Mouse (Mus musculus) heart, embryonic 14.5 days (tissue): ENCODE measurements around the gene Rnf220. TPM values are rescaled to one million over a fixed set of nuclear protein-coding genes. Genes with fewer than 3 reads are reported as not detected.
A peak's percentile ranks its signal among the peaks of the same experiment; 100 is the strongest.

Source experiments
- ATAC-seq: fragments of 200-750 bp; cut with Nextera tagmentation; 2 replicates; pipeline ENCODE4 v1.8.0; 2017; ENCODE audit warnings: low read depth, moderate TSS enrichment; ENCODE audit not compliant: insufficient number of reproducible peaks, insufficient read depth, low FRiP score
- H3K27ac ChIP-seq, 2 experiments: fragments of 200-500 bp in 1 of 2; fragments of 300-500 bp in 1 of 2; sonication (generic) in 1 of 2; replicated peaks in 1 of 2; 2 replicates each; pipeline ENCODE4 v1.5.1; 2012 to 2014; ENCODE audit warnings: low read depth in 2 of 2, low read length in 2 of 2, control low read depth in 1 of 2, mild to moderate bottlenecking in 1 of 2, mixed read lengths in 1 of 2; ENCODE audit not compliant: control insufficient read depth in 1 of 2, insufficient read depth in 1 of 2
- H3K27me3 ChIP-seq: fragments of 300-500 bp; sonication (generic); 2 replicates; pipeline ENCODE4 v1.6.1; 2014; ENCODE audit warnings: mild to moderate bottlenecking, low read length, control low read depth; ENCODE audit not compliant: control insufficient read depth, insufficient read depth
- H3K36me3 ChIP-seq: fragments of 300-500 bp; sonication (generic); 2 replicates; pipeline ENCODE4 v1.6.1; 2014; ENCODE audit warnings: mild to moderate bottlenecking, control low read depth, low read length, mixed read lengths; ENCODE audit not compliant: control insufficient read depth, insufficient read depth
- H3K4me1 ChIP-seq, 2 experiments: fragments of 200-500 bp in 1 of 2; fragments of 300-500 bp in 1 of 2; sonication (generic) in 1 of 2; 2 replicates each; pipeline ENCODE4 v1.6.1; 2012 to 2014; ENCODE audit warnings: low read length in 2 of 2, control low read depth in 1 of 2, mixed read lengths in 1 of 2; ENCODE audit not compliant: control insufficient read depth in 2 of 2, insufficient read depth in 2 of 2
- H3K4me2 ChIP-seq: fragments of 300-500 bp; sonication (generic); 2 replicates; pipeline ENCODE4 v1.6.1; 2014; ENCODE audit warnings: mild to moderate bottlenecking, low read length
- H3K4me3 ChIP-seq, 2 experiments: fragments of 200-500 bp in 1 of 2; fragments of 300-500 bp in 1 of 2; sonication (generic) in 1 of 2; 2 replicates each; pipeline ENCODE4 v1.5.1; 2012 to 2014; ENCODE audit warnings: low read length in 2 of 2, mild to moderate bottlenecking in 2 of 2, control low read depth in 1 of 2, low read depth in 1 of 2, moderate library complexity in 1 of 2; ENCODE audit not compliant: control insufficient read depth in 1 of 2, insufficient read depth in 1 of 2
- H3K9ac ChIP-seq: fragments of 300-500 bp; sonication (generic); 2 replicates; pipeline ENCODE4 v1.6.1; 2014; ENCODE audit warnings: mild to moderate bottlenecking, low read length
- H3K9me3 ChIP-seq: fragments of 300-500 bp; sonication (generic); 2 replicates; pipeline ENCODE4 v1.6.1; 2016; ENCODE audit warnings: low read length, control low read depth; ENCODE audit not compliant: control insufficient read depth
- WGBS: fragments of 180-500 bp; shearing (Covaris S2); extraction: QIAGEN DNeasy Blood & Tissue Kit; methylation state at CpG from one replicate; pipeline ENCODE4 v1.1.7; 2014; 5-methylcytosine and 5-hydroxymethylcytosine counted together
- polyA plus RNA-seq: library from polyadenylated mRNA; unstranded; fragments of >200 nt; fragmentation: Nextera tagmentation; extraction: Ambion mirVana; gene quantifications from 2 replicates; pipeline ENCODE4 v1.2.1, GENCODE M21; 2014

The Rnf220 gene
- polyA plus RNA-seq, 1 experiment from 2014 or later: 36.4 TPM

DNA sequence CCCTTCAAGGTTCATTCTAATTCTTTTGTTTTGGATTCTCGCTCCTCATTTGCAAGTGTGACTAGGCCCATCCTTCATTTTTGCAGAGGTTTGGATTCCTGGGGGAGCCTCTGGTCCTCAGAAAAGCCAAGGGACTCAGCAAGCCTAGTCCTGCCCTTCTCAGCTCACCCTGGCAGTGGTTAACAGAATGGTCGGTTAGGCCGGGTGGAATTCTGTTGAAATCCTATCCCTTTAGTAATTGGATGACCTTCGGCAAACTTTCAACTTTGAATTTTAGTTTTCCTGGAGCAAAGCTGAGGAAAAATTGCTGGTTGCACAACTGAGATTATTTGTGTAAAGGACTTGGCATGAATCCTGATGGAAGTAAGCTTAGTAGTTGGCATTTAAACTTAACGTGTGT lies 244.5 kb downstream of the Rnf220 start:
- ATAC-seq: no peak; the same call in 1 of the 2 replicates
- Histone ChIP-seq H3K36me3 (no peaks in the 10 kb centered on the region), H3K27me3 (no peaks in the 10 kb centered on the region), H3K4me2 (peak overlapping the region; percentile 75), H3K4me3 (peak overlapping the region; percentile 70 to 87), H3K9ac (peak overlapping the region; percentile 79), H3K27ac (peak overlapping the region; percentile 57 to 89), H3K9me3 (no peaks in the 10 kb centered on the region), H3K4me1 (peaks cover 26 to 30% of the 10 kb centered on the region in 2 experiments)
- WGBS: 29% methylated on average over 5 of the region's 5 CpGs

DNA sequence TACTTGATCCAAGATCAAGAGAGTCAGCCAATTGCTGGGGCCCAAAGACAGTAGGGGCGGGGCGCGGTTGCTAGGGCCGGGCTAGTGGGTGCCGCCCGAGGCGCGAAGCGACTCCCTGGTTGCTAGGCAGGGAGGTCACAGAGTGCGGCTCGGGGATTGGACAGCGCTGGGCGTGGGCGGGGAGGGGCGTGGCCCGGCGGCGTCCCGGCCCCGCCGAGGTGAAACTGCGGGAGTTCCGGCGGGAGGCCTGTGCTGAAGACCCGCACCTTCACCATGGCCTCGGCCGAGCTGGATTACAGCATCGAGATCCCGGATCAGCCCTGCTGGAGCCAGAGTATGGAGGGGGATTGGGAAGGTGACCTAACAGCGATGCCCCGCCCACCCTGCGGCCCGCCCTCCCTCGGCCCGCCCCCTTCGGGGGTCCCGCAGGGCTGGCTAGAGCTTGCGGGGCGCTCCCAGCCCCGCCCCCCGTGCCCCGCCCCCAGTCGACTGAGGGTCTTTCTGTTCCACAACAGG lies 245.0 kb downstream of the Rnf220 start, which contains the start of the genes Tmem53 and Armh1:
Gene Tmem53 (plus strand): TSS at position 151 of the 516 bp plus-strand sequence.
Gene Armh1 (minus strand): TSS at position 325 of the 516 bp plus-strand sequence.
- Histone ChIP-seq H3K27ac (peak within 1 kb of the TSS; percentile 88 to 89), H3K4me3 (peak within 1 kb of the TSS; percentile 70 to 87), H3K9ac (peak within 1 kb of the TSS; percentile 79), H3K4me2 (peak within 1 kb of the TSS; percentile 75), H3K9me3 (no peaks in the 10 kb centered on the region), H3K27me3 (no peaks in the 10 kb centered on the region), H3K4me1 (peaks cover 26 to 28% of the 10 kb centered on the region in 2 experiments), H3K36me3 (no peaks in the 10 kb centered on the region)
- under 1% methylated on average over 43 of the region's 43 CpGs for WGBS
- ATAC-seq: peak; percentile 99

DNA sequence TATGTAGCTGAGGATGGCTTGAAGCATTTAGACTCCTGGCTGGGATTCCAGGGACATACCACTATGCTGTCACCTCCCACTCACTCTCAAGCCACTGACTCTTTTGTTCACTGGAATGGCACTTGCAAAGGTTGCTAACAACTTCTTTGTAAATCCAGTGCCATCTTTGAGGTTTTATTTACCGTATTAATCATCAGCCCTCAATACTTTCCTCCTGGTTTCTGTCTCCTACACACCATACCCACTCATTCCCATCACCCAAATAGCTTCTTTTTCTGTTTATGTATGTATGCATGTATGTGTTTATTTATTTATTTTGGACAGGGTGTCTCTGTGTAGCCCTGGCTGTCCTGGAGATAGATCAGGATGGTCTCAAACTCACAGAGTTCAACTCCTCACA lies 245.9 kb downstream of the Rnf220 start:
- Histone ChIP-seq H3K9me3 (no peaks in the 10 kb centered on the region), H3K36me3 (no peaks in the 10 kb centered on the region), H3K9ac (no peak overlapping the region), H3K4me2 (peak overlapping the region; percentile 75), H3K4me1 (peaks cover 23 to 26% of the 10 kb centered on the region in 2 experiments), H3K4me3 (peak overlapping the region in 1 of 2 experiments; percentile 70; a peak in 2 of 4 replicates), H3K27me3 (no peaks in the 10 kb centered on the region), H3K27ac (no peak overlapping the region)
- 86% methylated on average over 1 of the region's 1 CpGs for WGBS
- no peak for ATAC-seq

DNA sequence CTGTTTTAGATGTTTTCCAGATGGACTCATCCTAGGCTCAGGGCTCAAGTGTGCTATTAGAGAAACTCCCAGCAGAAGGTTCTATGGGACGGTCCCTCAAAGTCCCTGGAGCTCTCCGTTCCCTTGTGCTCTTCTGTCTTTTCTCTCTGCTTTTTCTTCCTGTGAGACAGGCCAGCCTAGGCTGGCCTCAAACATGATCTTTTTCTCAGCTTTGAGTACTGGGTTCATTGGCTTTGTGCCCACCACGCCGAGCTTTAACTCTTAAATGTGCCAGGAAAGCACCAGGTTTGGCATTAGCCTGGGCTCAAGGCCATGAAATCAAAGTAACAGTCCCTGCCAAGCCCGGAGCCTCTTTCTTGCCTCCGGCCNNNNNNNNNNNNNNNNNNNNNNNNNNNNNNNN lies 256.0 kb downstream of the Rnf220 start:
- Histone ChIP-seq H3K4me2 (no peak overlapping the region), H3K9ac (no peak overlapping the region), H3K4me3 (no peak overlapping the region), H3K27ac (no peak overlapping the region), H3K36me3 (no peaks in the 10 kb centered on the region), H3K9me3 (no peaks in the 10 kb centered on the region), H3K4me1 (no peaks in the 10 kb centered on the region; a peak in 1 of 4 replicates), H3K27me3 (no peaks in the 10 kb centered on the region)
- ATAC-seq: no peak
- WGBS: 80% methylated on average over 6 of the region's 6 CpGs

DNA sequence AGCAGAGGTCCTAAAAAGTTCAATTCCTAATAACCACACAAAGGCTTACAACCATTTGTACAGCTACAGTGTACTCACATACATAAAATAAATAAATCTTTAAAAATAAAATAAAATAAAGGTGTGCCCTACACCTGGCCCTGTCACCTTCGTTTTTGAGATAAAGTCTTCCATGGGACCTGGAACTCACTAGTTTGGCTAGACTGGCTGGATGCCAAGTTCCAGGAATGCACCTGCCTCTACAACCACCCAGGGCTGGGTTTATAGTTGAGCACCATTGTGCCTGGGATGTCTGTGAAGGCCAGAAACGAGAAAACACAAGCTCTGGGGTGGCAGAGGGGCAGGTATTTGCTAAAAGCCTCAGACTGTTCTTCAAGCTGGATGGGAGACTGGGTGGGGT lies 257.7 kb downstream of the Rnf220 start:
- Histone ChIP-seq H3K36me3 (no peaks in the 10 kb centered on the region), H3K4me1 (no peaks in the 10 kb centered on the region; a peak in 1 of 4 replicates), H3K4me2 (no peak overlapping the region), H3K27ac (no peak overlapping the region), H3K9me3 (no peaks in the 10 kb centered on the region), H3K9ac (no peak overlapping the region), H3K4me3 (no peak overlapping the region), H3K27me3 (no peaks in the 10 kb centered on the region)
- ATAC-seq: no peak
- 36% methylated on average over 2 of the region's 2 CpGs for WGBS

DNA sequence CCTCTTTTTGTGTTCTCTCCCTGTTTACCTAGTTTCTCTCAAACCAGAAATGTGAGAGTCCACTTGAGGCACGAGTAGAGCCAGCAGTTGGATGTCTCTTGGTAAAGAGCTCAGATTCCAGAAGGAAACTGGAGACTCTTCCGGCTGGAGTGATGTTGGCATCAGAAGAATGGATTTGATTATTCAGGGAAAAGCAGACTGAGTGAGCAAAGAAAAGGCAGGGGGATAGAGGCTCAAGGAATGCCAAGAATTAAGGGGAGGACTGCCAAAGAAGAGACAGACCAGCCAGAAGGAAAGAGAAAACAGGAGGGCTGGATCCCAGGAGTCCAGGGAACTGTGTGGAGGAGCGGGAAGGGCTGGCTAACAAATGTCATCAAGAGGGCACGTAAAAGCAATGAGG lies 261.0 kb downstream of the Rnf220 start:
- H3K9ac ChIP-seq: no peak overlapping the region
- H3K9me3 ChIP-seq: no peaks in the 10 kb centered on the region
- ATAC-seq: no peak
- H3K36me3 ChIP-seq: no peaks in the 10 kb centered on the region
- H3K4me3 ChIP-seq: no peak overlapping the region
- no peak overlapping the region for H3K27ac ChIP-seq
- 61% methylated on average over 4 of the region's 4 CpGs for WGBS
- no peaks in the 10 kb centered on the region for H3K27me3 ChIP-seq
- H3K4me1 ChIP-seq: no peaks in the 10 kb centered on the region; a peak in 1 of 4 replicates
- no peak overlapping the region for H3K4me2 ChIP-seq

DNA sequence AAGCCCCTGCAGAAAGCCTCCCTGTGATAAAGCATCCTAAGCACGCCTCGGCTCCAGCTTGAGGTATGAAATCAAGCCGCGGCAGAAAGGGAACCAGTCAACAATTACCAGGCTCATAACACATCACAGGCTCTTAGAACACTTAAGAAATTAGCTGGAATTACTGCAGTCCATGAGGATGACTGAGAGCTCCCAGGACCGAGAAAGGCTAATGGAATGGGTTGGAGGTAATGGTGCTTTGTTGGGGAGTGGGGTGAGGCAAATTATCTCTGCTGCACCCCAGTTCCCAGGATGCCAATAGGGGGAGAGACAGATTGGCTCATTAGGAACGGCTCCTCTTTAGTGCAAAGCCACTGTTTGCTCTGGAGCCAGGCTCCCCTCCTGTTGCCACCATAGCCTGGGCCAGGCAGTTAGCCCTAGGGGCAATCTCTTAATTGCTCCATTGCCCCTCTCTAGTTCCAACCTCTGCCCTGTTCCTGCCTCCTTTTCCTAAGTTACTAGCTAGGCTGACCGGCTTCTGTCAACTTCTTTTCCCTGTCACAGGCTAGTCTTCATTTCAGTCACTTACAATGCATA lies 262.6 kb downstream of the Rnf220 start:
- no peaks in the 10 kb centered on the region for H3K9me3 ChIP-seq
- no peak overlapping the region for H3K4me2 ChIP-seq
- H3K4me3 ChIP-seq: no peak overlapping the region
- H3K4me1 ChIP-seq: no peaks in the 10 kb centered on the region; a peak in 1 of 4 replicates
- H3K27me3 ChIP-seq: no peaks in the 10 kb centered on the region
- WGBS: 66% methylated on average over 7 of the region's 7 CpGs
- no peak overlapping the region for H3K27ac ChIP-seq
- H3K36me3 ChIP-seq: no peaks in the 10 kb centered on the region
- ATAC-seq: no peak
- H3K9ac ChIP-seq: no peak overlapping the region
